Mouse (Mus musculus) limb, embryonic 13.5 days (tissue): Measurements from ENCODE around the gene S100a2. TPM values are rescaled to one million over a fixed set of nuclear protein-coding genes. Genes with fewer than 3 reads are reported as not detected.

ENCODE experiments used
- ATAC-seq: fragments of 200-750 bp; cut with Nextera tagmentation; 2 replicates; pipeline ENCODE4 v1.8.0; 2017; ENCODE audit warnings: low read depth, moderate number of reproducible peaks, moderate TSS enrichment; ENCODE audit not compliant: low FRiP score
- H3K27ac ChIP-seq: fragments of 300-500 bp; sonication (generic); 2 replicates; pipeline ENCODE4 v1.5.1; 2015; ENCODE audit warnings: inconsistent platforms, mild to moderate bottlenecking, moderate library complexity
- H3K27me3 ChIP-seq: fragments of 300-500 bp; sonication (generic); 2 replicates; pipeline ENCODE4 v1.6.1; 2015; ENCODE audit warnings: mild to moderate bottlenecking, inconsistent platforms
- H3K36me3 ChIP-seq: fragments of 300-500 bp; sonication (generic); 2 replicates; pipeline ENCODE4 v1.6.1; 2015; ENCODE audit warnings: inconsistent platforms, mild to moderate bottlenecking, moderate library complexity
- H3K4me1 ChIP-seq: fragments of 300-500 bp; sonication (generic); 2 replicates; pipeline ENCODE4 v1.6.1; 2015; ENCODE audit warnings: inconsistent platforms
- H3K4me2 ChIP-seq: fragments of 300-500 bp; sonication (generic); replicated peaks from 2 replicates; pipeline ENCODE4 v1.6.1; 2015; ENCODE audit warnings: inconsistent platforms, mild to moderate bottlenecking, moderate library complexity
- H3K4me3 ChIP-seq: fragments of 300-500 bp; sonication (generic); 2 replicates; pipeline ENCODE4 v1.5.1; 2015; ENCODE audit warnings: moderate library complexity, mild to moderate bottlenecking, inconsistent platforms
- H3K9ac ChIP-seq: fragments of 300-500 bp; sonication (generic); 2 replicates; pipeline ENCODE4 v1.6.1; 2015; ENCODE audit warnings: mild to moderate bottlenecking, inconsistent platforms
- H3K9me3 ChIP-seq: fragments of 300-500 bp; sonication (generic); 2 replicates; pipeline ENCODE4 v1.6.1; 2016; ENCODE audit warnings: inconsistent platforms
- WGBS: fragments of 180-500 bp; shearing (Covaris S2); methylation state at CpG from one replicate; pipeline ENCODE4 v1.1.7; 2015; 5-methylcytosine and 5-hydroxymethylcytosine counted together
- polyA plus RNA-seq: library from polyadenylated mRNA; unstranded; fragments of >200 nt; fragmentation: Nextera tagmentation; extraction: Ambion mirVana; gene quantifications from 2 replicates; pipeline ENCODE4 v1.2.1, GENCODE M21; 2015

The S100a2 gene
- not detected in 2 replicates for polyA plus RNA-seq

GRCm38 (mm10) chr3:90589947-90590346, at the start of gene S100a2:
Gene S100a2, plus strand, starts transcription at chr3:90590247.
- Histone ChIP-seq H3K4me2 (no peak within 1 kb of the TSS), H3K4me3 (no peak within 1 kb of the TSS), H3K27ac (no peak within 1 kb of the TSS), H3K9me3 (peaks cover 7% of the 10 kb centered on the region; the same call in 1 of the 2 replicates), H3K27me3 (no peaks in the 10 kb centered on the region), H3K9ac (no peak within 1 kb of the TSS), H3K36me3 (no peaks in the 10 kb centered on the region), H3K4me1 (peaks cover 5% of the 10 kb centered on the region; the same call in 1 of the 2 replicates)
- WGBS: 84% methylated on average over 8 of the region's 8 CpGs
- ATAC-seq: no peak

- Histone ChIP-seq H3K4me2 (peak overlapping the region; percentile 16; the same call in 1 of the 2 replicates), H3K4me3 (no peak overlapping the region), H3K4me1 (peaks cover 9% of the 10 kb centered on the region; the same call in 1 of the 2 replicates), H3K9ac (no peak overlapping the region), H3K36me3 (no peaks in the 10 kb centered on the region), H3K9me3 (no peaks in the 10 kb centered on the region), H3K27ac (no peak overlapping the region), H3K27me3 (0 out of 2 replicates have a peak, but pooled peaks cover 4% of the 10 kb centered on the region)
- WGBS: 71% methylated on average over 4 of the region's 4 CpGs
- no peak for ATAC-seq
These were observed 49.1 kb upstream of the S100a2 start for GRCm38 (mm10) chr3:90540904-90541303.

DNA sequence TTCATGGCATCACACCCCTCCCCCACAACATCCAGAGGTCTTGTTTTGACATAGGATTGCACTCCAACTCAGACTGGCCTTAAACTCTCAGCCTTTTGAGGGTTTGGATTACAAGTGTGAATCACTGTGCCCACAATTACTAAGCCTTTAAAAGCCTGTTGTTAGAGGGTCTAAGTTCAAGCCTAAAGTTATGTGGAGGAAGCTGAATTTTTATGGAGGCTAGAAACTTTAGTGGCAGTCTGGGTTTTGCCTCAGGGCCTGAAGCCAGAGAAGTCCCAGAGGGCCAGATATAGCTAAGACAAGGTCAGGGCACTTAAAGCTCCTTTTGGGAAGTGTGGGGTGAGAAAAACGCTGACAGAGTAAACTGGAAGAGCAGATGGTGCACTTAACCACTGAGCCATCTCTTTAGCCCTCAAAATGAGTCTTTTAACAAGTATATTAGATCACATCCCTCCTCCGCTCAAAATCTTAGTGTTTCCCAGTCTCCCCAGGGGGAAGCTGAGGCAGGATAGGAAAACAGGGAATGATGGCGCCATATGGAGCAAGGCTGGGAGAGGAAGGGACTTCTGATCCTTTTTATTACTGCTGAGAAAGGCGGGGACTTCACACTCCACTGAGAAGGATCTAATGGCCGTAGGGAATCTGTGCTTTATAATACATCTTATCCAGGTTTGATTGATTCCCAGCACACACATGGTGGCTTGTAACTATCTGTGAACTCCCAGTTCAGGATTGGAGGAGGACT, 40.2 kb upstream of the S100a2 start:
- ATAC-seq: peak; percentile 74; the same call in 1 of the 2 replicates
- WGBS: 16% methylated on average over 5 of the region's 5 CpGs
- Histone ChIP-seq H3K27me3 (no peaks in the 10 kb centered on the region), H3K9ac (no peak overlapping the region), H3K4me3 (no peak overlapping the region), H3K27ac (no peak overlapping the region), H3K9me3 (no peaks in the 10 kb centered on the region; the same call in 1 of the 2 replicates), H3K4me2 (no peak overlapping the region), H3K36me3 (no peaks in the 10 kb centered on the region), H3K4me1 (peaks cover 16% of the 10 kb centered on the region)

GRCm38 (mm10) chr3:90550421-90550790, 39.6 kb upstream of the S100a2 start:
- no peak overlapping the region for H3K9ac ChIP-seq
- no peak overlapping the region for H3K27ac ChIP-seq
- H3K9me3 ChIP-seq: no peaks in the 10 kb centered on the region; the same call in 1 of the 2 replicates
- H3K4me3 ChIP-seq: no peak overlapping the region
- H3K4me2 ChIP-seq: no peak overlapping the region
- H3K36me3 ChIP-seq: no peaks in the 10 kb centered on the region
- WGBS: 78% methylated on average over 2 of the region's 2 CpGs
- no peaks in the 10 kb centered on the region for H3K27me3 ChIP-seq
- peaks cover 16% of the 10 kb centered on the region for H3K4me1 ChIP-seq
- ATAC-seq: 0 out of 2 replicates have a peak, but pooled peaks have one; percentile 1

- no peaks in the 10 kb centered on the region for H3K27me3 ChIP-seq
- peaks cover 16% of the 10 kb centered on the region for H3K4me1 ChIP-seq
- no peak overlapping the region for H3K9ac ChIP-seq
- H3K27ac ChIP-seq: no peak overlapping the region
- H3K36me3 ChIP-seq: no peaks in the 10 kb centered on the region
- no peak for ATAC-seq
- no peak overlapping the region for H3K4me2 ChIP-seq
- 76% methylated on average over 2 of the region's 2 CpGs for WGBS
- H3K4me3 ChIP-seq: no peak overlapping the region
- no peaks in the 10 kb centered on the region; the same call in 1 of the 2 replicates for H3K9me3 ChIP-seq
These were observed 37.8 kb upstream of the S100a2 start for GRCm38 (mm10) chr3:90552231-90552630.

- no peaks in the 10 kb centered on the region for H3K4me1 ChIP-seq
- H3K4me3 ChIP-seq: no peak overlapping the region
- no peak overlapping the region for H3K9ac ChIP-seq
- no peaks in the 10 kb centered on the region for H3K36me3 ChIP-seq
- no peak for ATAC-seq
- WGBS: 64% methylated on average over 5 of the region's 5 CpGs
- no peaks in the 10 kb centered on the region for H3K27me3 ChIP-seq
- no peak overlapping the region for H3K4me2 ChIP-seq
- no peak overlapping the region; the same call in 1 of the 2 replicates for H3K27ac ChIP-seq
- H3K9me3 ChIP-seq: no peaks in the 10 kb centered on the region; the same call in 1 of the 2 replicates
These were observed 34.1 kb upstream of the S100a2 start for GRCm38 (mm10) chr3:90555954-90556353.

GRCm38 (mm10) chr3:90560008-90560628, 29.9 kb upstream of the S100a2 start, which contains the start of gene S100a3:
Gene S100a3, plus strand, starts transcription at chr3:90560578.
- Histone ChIP-seq H3K27ac (no peak within 1 kb of the TSS), H3K9me3 (no peaks in the 10 kb centered on the region), H3K36me3 (no peaks in the 10 kb centered on the region), H3K4me1 (no peaks in the 10 kb centered on the region), H3K4me2 (no peak within 1 kb of the TSS), H3K4me3 (no peak within 1 kb of the TSS), H3K27me3 (no peaks in the 10 kb centered on the region), H3K9ac (no peak within 1 kb of the TSS)
- WGBS: 56% methylated on average over 6 of the region's 6 CpGs
- peak; percentile 61; the same call in 1 of the 2 replicates for ATAC-seq

- Histone ChIP-seq H3K4me1 (peaks cover 3% of the 10 kb centered on the region), H3K9me3 (no peaks in the 10 kb centered on the region), H3K27me3 (no peaks in the 10 kb centered on the region), H3K4me2 (no peak overlapping the region), H3K4me3 (no peak overlapping the region), H3K27ac (no peak overlapping the region), H3K36me3 (no peaks in the 10 kb centered on the region), H3K9ac (no peak overlapping the region)
- WGBS: 81% methylated on average over 5 of the region's 5 CpGs
- ATAC-seq: no peak
These were observed 15.4 kb upstream of the S100a2 start for GRCm38 (mm10) chr3:90574691-90575090.

DNA sequence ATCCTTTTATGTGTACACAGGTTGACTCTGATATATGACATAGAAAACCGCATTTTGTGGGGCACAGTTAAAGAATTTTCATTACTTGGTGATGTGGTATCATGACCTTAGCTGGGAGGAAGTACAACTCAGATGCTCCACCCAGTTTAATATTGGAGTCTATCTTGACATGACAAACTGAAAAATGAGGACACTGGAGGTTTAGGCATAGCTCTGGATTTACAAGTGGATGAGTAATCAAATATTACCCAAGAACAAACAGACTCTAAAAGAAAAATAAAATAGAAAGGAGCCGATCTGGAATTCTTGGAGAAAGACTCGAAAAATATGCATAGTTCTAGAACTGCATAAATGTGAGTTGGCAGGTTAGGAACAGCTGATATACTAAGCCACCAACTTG, 14.7 kb upstream of the S100a2 start:
- no peaks in the 10 kb centered on the region for H3K36me3 ChIP-seq
- no peaks in the 10 kb centered on the region for H3K9me3 ChIP-seq
- WGBS: 82% methylated on average over 3 of the region's 3 CpGs
- H3K27ac ChIP-seq: no peak overlapping the region
- no peak overlapping the region for H3K4me2 ChIP-seq
- no peak overlapping the region for H3K4me3 ChIP-seq
- no peaks in the 10 kb centered on the region for H3K27me3 ChIP-seq
- H3K9ac ChIP-seq: no peak overlapping the region
- H3K4me1 ChIP-seq: peaks cover 3% of the 10 kb centered on the region
- ATAC-seq: no peak

DNA sequence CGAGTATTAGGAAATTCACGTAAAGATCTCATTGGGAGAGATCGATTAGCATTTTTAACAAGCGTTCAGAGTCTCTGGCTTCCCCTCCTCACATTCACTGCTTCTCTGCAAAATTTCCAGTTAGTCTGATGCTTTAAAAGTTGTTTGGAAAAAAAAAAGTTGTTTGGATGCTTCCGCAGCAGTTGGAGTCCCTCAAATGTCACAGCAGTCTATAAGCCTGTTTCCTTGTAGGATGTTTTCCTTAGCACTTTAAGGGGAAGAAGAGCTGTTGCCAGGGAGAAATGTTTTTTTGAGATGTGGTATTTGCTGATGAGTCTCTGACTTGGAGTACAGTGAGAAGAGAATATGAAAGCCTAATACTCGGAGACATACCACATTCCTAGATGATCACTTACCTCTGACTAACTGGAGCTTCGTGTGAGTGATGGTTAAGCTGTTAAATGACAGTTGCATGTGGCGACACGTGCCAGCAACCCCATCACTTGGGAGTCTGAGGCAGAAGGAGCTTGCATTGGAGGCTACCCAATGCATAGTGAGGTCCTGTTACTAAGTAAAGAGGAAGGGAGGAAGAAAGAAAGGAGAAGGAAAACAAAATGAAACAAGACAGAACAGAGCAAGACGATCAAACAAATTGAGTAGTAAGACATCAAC, 13.6 kb upstream of the S100a2 start:
- Histone ChIP-seq H3K27me3 (no peaks in the 10 kb centered on the region), H3K9ac (no peak overlapping the region), H3K4me1 (peaks cover 3% of the 10 kb centered on the region), H3K9me3 (no peaks in the 10 kb centered on the region), H3K4me3 (no peak overlapping the region), H3K27ac (no peak overlapping the region), H3K4me2 (no peak overlapping the region), H3K36me3 (no peaks in the 10 kb centered on the region)
- no peak for ATAC-seq
- WGBS: 69% methylated on average over 10 of the region's 10 CpGs

DNA sequence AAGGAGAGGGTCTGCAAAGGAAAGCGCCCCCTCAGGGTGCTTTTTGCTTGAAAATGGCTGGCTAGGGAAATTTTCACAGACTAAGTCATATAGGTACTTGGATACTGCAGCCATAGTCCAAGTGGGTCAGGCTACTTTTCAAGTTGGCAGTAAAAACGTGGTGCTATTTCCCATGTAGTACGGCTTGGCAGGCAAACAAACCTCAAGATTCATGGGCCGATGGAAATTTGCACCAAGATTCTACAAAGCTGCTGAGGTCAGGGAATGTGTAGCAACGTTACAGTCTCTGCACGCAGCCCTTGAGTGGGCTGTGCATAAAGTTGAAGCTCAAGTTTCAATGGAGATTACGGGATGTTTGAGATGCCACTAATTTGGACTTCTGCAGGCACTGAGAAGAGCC, 10.6 kb upstream of the S100a2 start:
- no peak overlapping the region for H3K4me3 ChIP-seq
- H3K36me3 ChIP-seq: no peaks in the 10 kb centered on the region
- H3K9ac ChIP-seq: no peak overlapping the region
- no peak overlapping the region for H3K4me2 ChIP-seq
- ATAC-seq: 0 out of 2 replicates have a peak, but pooled peaks have one; percentile 22
- peaks cover 3% of the 10 kb centered on the region for H3K4me1 ChIP-seq
- no peaks in the 10 kb centered on the region; the same call in 1 of the 2 replicates for H3K9me3 ChIP-seq
- H3K27ac ChIP-seq: no peak overlapping the region
- H3K27me3 ChIP-seq: no peaks in the 10 kb centered on the region
- WGBS: 49% methylated on average over 7 of the region's 7 CpGs

DNA sequence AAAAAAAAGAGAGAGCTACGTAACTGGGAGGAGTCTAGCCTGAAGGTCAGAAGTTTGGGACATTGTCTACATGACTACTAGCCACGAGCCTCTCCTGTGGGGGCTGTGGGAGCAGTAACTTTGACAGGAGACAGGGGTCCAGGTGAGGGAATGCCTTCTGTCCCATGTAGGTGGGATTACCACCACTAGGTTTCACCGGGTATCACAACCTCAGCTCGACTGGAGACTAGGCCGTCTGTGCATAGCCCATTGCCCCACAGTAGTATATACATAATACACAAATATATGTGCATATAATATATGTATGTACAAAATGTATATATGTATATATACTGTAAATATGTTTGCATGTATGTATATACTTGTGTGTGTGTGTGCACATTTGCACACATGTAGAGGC, 8.9 kb upstream of the S100a2 start:
- 87% methylated on average over 5 of the region's 5 CpGs for WGBS
- H3K4me3 ChIP-seq: no peak overlapping the region
- H3K9ac ChIP-seq: no peak overlapping the region
- no peak for ATAC-seq
- H3K27ac ChIP-seq: no peak overlapping the region
- H3K4me1 ChIP-seq: peaks cover 8% of the 10 kb centered on the region
- H3K27me3 ChIP-seq: no peaks in the 10 kb centered on the region
- H3K36me3 ChIP-seq: no peaks in the 10 kb centered on the region
- H3K9me3 ChIP-seq: no peaks in the 10 kb centered on the region; the same call in 1 of the 2 replicates
- H3K4me2 ChIP-seq: no peak overlapping the region
